Comparison of ENCODE assay signal across 24 mouse cellular contexts in the genomic region with DNA sequence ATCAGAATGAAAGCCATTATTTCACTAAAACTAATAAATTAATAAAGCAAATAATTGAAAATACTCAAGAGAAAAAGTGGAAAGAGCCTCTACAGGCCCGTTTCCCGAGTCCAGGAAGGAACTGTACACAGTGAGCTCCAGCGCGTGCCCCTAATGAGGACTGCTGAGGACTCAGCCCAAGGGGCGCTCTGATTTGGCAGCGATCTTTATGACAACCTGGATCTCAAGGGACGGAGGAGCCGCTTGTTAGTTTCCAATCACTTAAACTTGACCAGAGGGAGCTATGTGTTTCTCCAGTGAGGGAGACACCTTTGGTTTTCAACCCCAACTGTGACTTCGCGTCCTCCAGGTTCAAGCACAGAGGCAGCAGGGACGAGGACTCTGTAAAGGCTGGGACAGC. TPM values are rescaled to one million over a fixed set of nuclear protein-coding genes. Genes with fewer than 3 reads are reported as not detected.
"Had no signal": no experiment of that assay in that cellular context is flagged by ENCODE, and none has a peak within 500 bp of the region (broad histone marks: within the 10 kb centered on the region; RNA-seq: fewer than 3 reads in every experiment).

A gene (plus strand): TSS at position 301 of the 400 bp plus-strand sequence.

- H3K9me3 ChIP-seq: neural tube, embryonic 13.5 days; neural tube, embryonic 15.5 days; stomach, embryonic 15.5 days had no signal

- H3K9ac ChIP-seq: neural tube, embryonic 13.5 days; neural tube, embryonic 15.5 days; stomach, embryonic 15.5 days had no signal

- H3K27me3 ChIP-seq: neural tube, embryonic 13.5 days; neural tube, embryonic 15.5 days; stomach, embryonic 15.5 days had no signal

- H3K27ac ChIP-seq: neural tube, embryonic 13.5 days; neural tube, embryonic 15.5 days; stomach, embryonic 15.5 days; stomach, postnatal 0 days had no signal

- H3K4me3 ChIP-seq: neural tube, embryonic 13.5 days; neural tube, embryonic 15.5 days; stomach, embryonic 15.5 days had no signal

- H3K36me3 ChIP-seq: neural tube, embryonic 13.5 days; neural tube, embryonic 15.5 days; stomach, embryonic 15.5 days had no signal

- DNase-seq: retina, postnatal 1 day; right cerebral cortex, adult 18-20 months; right cerebral cortex, postnatal 14 days; right cerebral cortex, postnatal 25 days; right cerebral cortex, postnatal 4 days; spleen, adult 18-20 months; thymus, adult 18-20 months; thymus, adult 2 months; thymus, postnatal 14 days; thymus, postnatal 25 days; thymus, postnatal 36 days; thymus, postnatal 4 days had no signal

- H3K4me2 ChIP-seq: neural tube, embryonic 13.5 days; neural tube, embryonic 15.5 days; stomach, embryonic 15.5 days had no signal

- H3K4me1 ChIP-seq: neural tube, embryonic 13.5 days; neural tube, embryonic 15.5 days; stomach, embryonic 15.5 days had no signal

RNA-seq across cellular contexts. Expression of the gene that starts here (rescaled TPM):
- total RNA-seq: neutrophil, adult 5-6 weeks had no signal
- polyA plus RNA-seq: neural tube, embryonic 13.5 days; neural tube, embryonic 14.5 days; neural tube, embryonic 15.5 days; small intestine, adult 2 months; spleen, adult 2 months; stomach, embryonic 14.5 days; stomach, embryonic 15.5 days; stomach, embryonic 16.5 days; stomach, postnatal 0 days; thymus, adult 2 months; thymus, postnatal 0 days; urinary bladder, adult 2 months had no signal
